Mouse (Mus musculus) thymus, postnatal 10 days (tissue): ENCODE results near the gene Txn2.

ENCODE experiments used
- DNase-seq, 2 experiments: peaks; one replicate each; pipeline ENCODE4 v3.0.0; 2021; ENCODE audit warnings: low spot score in 2 of 2

Txn2 gene

GRCm38 (mm10) chr15:77934326-77934725, 5.5 kb upstream of the Txn2 start:
- no peak for DNase-seq

GRCm38 (mm10) chr15:77933770-77934169, 5.0 kb upstream of the Txn2 start:
- peak; percentile 83 to 97 for DNase-seq

GRCm38 (mm10) chr15:77933222-77933621, 4.4 kb upstream of the Txn2 start:
- DNase-seq: no peak

GRCm38 (mm10) chr15:77931689-77932016, 2.8 kb upstream of the Txn2 start:
- no peak for DNase-seq

- DNase-seq: no peak
These were observed 2.3 kb upstream of the Txn2 start for GRCm38 (mm10) chr15:77930986-77931688.

- no peak for DNase-seq
These were observed 998 bp upstream of the Txn2 start for GRCm38 (mm10) chr15:77929804-77930203.

GRCm38 (mm10) chr15:77928091-77928490, 715 bp downstream of the Txn2 start:
- DNase-seq: no peak

- DNase-seq: no peak
These were observed 1.9 kb downstream of the Txn2 start for GRCm38 (mm10) chr15:77926921-77927320.

- no peak for DNase-seq
These were observed 3.6 kb downstream of the Txn2 start for GRCm38 (mm10) chr15:77925195-77925594.

GRCm38 (mm10) chr15:77923267-77924035, 5.4 kb downstream of the Txn2 start:
- no peak for DNase-seq

- DNase-seq: no peak
These were observed 6.1 kb downstream of the Txn2 start for GRCm38 (mm10) chr15:77922710-77923109.

GRCm38 (mm10) chr15:77921636-77922035, 7.2 kb downstream of the Txn2 start:
- no peak for DNase-seq

GRCm38 (mm10) chr15:77920511-77921462, 8.0 kb downstream of the Txn2 start:
- DNase-seq: peak in 1 of 2 experiments; percentile 34

GRCm38 (mm10) chr15:77919441-77919840, 9.4 kb downstream of the Txn2 start:
- no peak for DNase-seq

- peak; percentile 77 to 85 for DNase-seq
These were observed 11.8 kb downstream of the Txn2 start for GRCm38 (mm10) chr15:77916851-77917544.

GRCm38 (mm10) chr15:77915287-77915686, 13.5 kb downstream of the Txn2 start:
- DNase-seq: no peak

GRCm38 (mm10) chr15:77914507-77914906, 14.3 kb downstream of the Txn2 start:
- no peak for DNase-seq

GRCm38 (mm10) chr15:77913054-77913453, 15.8 kb downstream of the Txn2 start:
- no peak for DNase-seq

- no peak for DNase-seq
These were observed 16.2 kb downstream of the Txn2 start for GRCm38 (mm10) chr15:77912585-77912984.

- no peak for DNase-seq
These were observed 16.8 kb downstream of the Txn2 start for GRCm38 (mm10) chr15:77912048-77912447.

- DNase-seq: no peak
These were observed 17.7 kb downstream of the Txn2 start for GRCm38 (mm10) chr15:77911065-77911464.
